Mouse (Mus musculus): ENCODE data around the gene Tpmt.

The Tpmt gene

DNA sequence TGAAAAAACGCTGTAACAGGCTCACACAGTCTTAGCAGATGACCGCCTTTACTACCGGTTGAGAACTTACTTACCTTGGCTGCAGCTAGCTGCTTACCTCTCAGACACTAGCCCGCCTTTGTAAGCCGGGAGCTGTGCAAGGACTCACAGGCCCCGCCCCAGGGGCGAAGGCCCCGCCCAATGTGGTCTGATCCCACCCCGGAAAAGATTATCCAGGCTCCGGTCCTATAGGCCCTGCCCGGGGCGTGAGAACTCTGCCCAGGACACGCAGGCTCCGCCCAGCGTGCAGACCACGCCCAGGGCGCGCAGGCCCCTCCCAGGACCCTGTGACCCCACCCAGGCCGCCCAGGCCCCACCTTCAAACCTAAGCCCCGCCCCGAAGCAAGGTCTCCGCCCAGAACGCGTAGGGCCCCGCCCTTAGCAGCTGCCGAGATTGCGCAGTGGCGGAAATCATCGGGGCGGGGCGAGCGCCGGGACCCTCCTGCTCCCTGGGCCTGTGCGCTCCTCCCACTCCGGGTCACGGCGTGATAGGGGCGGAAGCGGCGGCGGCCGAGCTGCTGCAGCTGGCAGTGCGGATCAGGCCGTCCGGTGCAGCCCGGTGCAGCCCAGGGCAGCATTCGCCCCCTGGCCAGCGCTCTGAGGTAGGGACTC, 1.4 kb downstream of the Tpmt start, which contains the start of gene Kdm1b:
TSS of gene Kdm1b (plus strand) at position 470 of the 651 bp plus-strand sequence.
- in situ Hi-C loops (cut with MboI, MseI): no loop called here

DNA sequence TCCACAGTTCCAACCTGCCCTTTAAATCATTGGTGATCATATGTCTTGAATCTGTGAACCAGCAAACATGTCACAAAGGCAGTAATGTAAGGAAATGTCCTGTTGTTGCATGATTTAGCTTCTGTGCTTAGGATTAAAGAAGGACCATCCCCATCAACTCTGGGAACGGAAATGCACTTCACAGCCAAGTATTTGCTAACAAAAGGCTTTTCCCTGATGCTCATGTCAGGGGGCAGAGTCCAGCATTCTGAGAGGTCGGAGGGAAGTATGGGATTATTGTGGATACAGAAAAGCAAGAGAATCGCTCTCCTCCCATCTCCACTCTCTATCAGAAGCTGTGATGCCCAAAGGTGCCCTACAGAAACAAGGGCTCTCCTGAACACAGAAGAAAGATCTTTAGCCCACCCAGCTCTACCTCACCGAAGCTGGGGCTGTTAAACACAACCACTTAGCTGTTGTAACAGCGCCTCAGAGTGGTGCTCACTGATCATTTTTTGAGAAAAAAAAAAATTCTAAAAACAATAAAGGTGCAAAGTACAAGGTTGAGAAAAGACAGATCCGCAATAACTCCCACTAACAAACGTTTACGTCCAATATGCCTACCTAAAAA, 2.4 kb downstream of the Tpmt start:
- in situ Hi-C loops (cut with MboI, MseI): no loop called here

GRCm38 (mm10) chr13:47040061-47040460, 4.5 kb downstream of the Tpmt start:
- in situ Hi-C loops (cut with MboI, MseI): no loop called here

GRCm38 (mm10) chr13:47037946-47038345, 6.6 kb downstream of the Tpmt start:
- in situ Hi-C loops (cut with MboI, MseI): no loop called here

DNA sequence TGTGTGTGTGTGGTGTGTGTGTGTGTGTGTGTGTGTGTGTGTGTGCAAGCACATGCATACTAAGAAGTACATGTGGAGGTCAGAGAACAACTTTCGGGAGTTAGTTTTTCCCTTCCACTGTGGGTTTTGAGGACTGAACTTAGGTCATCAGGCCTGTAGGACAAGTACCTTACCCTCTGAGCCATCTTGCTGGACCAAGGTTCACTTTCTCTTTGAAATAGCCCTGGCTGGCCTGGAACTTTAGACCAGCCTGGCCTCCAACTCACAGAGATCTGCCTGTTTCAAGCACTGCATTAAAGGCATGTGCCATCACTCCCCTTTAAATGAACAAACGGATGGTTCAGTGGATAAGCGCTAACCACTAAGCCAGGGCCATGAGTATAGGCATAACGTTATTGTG, 10.9 kb downstream of the Tpmt start:
- in situ Hi-C loops (cut with MboI, MseI): no loop called here

DNA sequence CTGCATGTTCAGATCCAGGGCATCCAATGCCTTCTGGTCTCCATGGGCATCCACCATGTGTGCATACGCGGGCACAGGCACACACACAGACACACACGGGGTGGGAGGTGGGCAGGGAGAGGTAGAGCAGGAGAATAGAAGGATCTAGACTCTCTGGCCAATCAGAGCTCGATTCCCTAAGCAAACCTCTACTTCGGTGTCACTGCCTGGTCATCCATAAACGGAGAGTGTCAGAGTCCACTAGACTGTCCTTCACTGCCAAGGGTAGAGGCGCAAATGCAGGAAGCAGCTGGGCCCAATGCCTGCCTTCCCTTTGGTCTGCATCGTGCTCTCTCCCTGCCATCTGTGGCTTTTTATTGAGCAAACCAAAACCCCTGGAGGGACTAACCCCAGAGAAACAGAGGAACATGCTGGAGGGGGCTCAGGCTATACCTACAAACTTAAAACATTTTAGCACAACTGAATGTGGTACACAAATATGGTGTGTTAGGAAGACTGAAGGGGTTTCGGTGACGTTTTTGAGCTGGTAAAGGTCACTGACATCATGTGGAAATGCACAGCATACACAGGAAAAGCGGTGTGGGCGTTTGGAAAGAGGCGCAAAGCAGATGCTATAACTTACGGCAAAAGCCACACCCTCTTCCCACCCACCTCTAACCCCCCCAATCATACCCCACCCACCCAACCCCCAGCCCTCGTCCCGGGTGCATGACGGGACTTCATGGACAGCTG, 14.0 kb downstream of the Tpmt start:
- in situ Hi-C loops (cut with MboI, MseI): no loop called here

DNA sequence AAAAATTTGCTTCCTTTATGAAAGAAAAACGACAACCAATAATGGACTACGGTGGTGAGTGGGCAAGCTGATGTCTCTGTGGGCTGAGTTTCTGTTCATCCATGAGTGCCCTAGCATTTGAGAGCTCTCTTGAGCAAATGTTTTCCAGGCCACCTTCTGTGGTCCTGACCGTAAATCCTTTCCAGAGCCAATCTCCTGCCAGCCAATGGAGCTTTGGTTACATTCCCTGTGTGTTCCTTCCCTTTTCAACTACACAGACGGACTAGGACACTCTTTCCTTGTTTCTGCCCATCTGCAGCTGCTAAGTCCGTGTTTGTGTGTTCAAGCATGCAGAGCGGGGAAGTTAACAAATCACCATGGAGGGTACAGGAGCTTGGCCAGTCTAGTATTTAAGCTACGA, 23.7 kb downstream of the Tpmt start:
- in situ Hi-C loops (cut with MboI, MseI): no loop called here

DNA sequence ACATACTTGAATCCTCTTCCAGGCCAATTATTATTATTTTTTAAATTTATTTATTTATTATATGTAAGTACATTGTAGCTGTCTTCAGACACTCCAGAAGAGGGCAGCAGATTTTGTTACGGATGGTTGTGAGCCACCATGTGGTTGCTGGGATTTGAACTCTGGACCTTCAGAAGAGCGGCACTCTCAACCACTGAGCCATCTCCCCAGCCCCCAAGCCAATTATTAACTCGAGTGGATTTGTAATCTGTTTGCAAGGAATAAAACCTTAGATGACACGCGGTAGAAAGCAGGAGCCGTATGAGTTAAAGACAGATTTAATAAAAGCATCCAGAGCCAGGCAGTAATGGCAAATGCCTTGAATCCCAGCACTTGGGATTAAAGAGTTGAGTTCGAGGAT, 24.8 kb downstream of the Tpmt start:
- in situ Hi-C loops (cut with MboI, MseI): no loop called here

DNA sequence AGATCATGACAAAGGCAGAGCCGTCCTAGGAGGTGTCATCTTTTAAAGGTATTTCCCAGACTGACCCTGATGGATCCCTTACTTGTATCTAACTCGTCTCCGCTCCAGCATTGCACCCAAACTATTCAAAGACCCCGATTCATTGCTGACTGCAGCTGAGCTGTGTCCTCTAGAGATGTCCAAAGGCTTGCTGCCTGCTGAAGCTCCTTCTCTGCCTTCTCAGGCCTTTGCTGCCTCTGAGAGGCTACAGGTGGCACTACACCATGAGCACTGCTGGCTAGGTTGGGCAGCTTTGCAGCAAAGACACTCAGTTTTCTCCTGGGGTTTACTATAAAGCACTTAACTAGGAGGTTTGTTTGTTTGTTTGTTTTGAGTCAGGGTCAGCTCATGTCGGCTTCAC, 27.3 kb downstream of the Tpmt start:
- in situ Hi-C loops (cut with MboI, MseI): no loop called here

DNA sequence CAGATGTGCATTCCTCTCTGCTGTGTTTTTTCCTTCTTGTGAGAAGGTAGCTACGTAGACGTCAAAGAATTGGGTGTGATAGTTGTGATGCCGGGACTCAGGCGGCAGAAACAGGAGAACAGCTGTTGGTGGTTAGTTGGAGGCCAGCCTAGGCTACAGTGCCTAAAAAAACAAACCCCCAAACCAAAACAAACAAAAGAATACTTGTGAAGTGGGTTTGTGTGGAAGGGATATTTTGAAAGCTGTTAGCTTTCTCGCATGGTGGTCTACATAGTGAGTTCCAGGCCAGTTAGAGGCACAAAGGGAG, 29.4 kb downstream of the Tpmt start:
- in situ Hi-C loops (cut with MboI, MseI): no loop called here

DNA sequence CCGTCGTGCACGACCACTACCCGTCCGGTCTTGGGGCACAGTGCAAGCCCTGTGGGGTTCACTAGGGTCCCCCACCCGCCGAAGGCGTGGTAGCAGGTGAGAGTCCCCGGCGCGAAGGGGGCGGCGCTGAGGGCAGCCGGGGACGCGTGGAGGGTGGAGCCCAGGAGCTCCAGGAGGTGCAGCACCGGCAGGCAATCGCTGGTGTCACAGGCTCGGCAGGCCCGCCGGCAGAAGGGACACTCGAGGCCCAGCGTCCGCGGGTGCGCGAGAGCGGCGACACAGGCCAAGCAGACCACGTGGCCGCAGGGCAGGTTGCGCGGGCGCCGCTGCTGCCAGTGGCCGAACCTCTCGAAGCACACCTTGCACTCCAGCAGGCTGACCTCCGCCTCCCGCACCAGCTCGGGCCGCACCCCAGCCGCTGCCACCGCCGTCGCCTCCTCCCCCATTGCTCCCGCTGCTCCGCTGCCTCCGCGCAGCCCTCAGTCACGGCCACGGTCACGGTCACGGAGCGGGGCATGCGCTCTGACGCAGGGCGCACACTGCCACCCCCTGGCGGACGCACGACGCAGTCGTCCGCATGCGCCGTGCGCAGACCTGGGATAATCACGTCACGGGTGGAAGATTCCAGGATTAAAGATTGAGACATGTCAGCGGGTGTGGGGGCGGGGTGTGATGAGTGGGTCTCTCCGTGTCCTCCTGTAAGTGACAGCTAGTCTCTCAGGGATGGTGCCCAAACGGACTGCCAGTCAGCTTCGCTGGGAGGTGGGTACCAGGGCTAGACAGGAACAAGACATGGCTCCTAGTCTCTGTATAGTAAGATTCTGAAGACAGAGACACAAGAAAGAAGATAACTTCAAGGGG, 30.0 kb downstream of the Tpmt start, which contains the start of gene Nhlrc1:
TSS of gene Nhlrc1 (minus strand) at position 517 of the 861 bp plus-strand sequence.
- in situ Hi-C loops (cut with MboI, MseI): loop anchor here (5.0 kb wide), 1 partner anchor 62 kb away; no protein-coding TSS in a partner anchor

GRCm38 (mm10) chr13:47013740-47014139, 30.8 kb downstream of the Tpmt start:
- in situ Hi-C loops (cut with MboI, MseI): loop anchor here (5.0 kb wide), 1 partner anchor 61 kb away; no protein-coding TSS in a partner anchor

DNA sequence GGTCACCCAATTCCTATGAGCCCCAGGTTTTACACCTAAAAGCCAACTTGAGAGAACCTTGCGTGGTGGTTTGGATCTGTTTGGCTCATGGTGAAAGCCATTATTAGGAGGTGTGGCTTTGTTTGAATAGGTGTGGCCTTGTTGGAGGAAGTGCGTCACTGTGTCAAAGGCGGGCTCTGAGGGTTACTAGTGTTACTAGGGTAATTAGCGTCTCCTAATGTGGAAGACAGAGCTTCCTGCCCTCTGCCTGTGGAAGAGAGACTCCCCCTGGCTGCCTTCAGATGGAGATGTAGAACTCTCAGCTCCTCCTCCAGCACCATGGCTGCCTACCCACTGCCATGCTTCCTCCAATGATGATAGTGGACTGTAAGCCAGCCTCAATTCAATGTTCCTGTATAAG, 42.9 kb downstream of the Tpmt start:
- in situ Hi-C loops (cut with MboI, MseI): no loop called here

DNA sequence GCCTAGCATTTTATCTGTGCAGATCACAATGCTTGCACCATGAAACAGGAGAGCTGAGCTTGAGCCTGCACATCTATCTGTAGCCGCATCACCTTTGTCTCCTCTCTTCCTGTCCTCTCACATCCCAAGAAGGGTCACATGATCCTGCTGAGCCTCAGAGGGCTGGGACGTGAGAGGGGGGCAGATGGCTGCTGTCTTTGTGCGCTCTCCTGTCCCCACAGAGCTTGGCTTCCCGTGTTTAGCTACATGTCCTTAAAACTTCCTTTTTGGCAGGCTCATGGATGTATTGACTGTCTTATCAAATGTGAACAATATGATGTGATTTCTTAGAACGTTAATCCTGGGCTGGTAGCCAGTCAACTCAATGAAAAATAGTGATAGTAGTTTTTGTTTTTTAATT, 45.0 kb downstream of the Tpmt start:
- in situ Hi-C loops (cut with MboI, MseI): no loop called here

- in situ Hi-C loops (cut with MboI, MseI): no loop called here
Measured at GRCm38 (mm10) chr13:46997355-46997754, 47.2 kb downstream of the Tpmt start.

- in situ Hi-C loops (cut with MboI, MseI): no loop called here
Measured at GRCm38 (mm10) chr13:46993274-46993551, 51.3 kb downstream of the Tpmt start.

GRCm38 (mm10) chr13:46992516-46993273, 51.8 kb downstream of the Tpmt start:
- in situ Hi-C loops (cut with MboI, MseI): no loop called here

DNA sequence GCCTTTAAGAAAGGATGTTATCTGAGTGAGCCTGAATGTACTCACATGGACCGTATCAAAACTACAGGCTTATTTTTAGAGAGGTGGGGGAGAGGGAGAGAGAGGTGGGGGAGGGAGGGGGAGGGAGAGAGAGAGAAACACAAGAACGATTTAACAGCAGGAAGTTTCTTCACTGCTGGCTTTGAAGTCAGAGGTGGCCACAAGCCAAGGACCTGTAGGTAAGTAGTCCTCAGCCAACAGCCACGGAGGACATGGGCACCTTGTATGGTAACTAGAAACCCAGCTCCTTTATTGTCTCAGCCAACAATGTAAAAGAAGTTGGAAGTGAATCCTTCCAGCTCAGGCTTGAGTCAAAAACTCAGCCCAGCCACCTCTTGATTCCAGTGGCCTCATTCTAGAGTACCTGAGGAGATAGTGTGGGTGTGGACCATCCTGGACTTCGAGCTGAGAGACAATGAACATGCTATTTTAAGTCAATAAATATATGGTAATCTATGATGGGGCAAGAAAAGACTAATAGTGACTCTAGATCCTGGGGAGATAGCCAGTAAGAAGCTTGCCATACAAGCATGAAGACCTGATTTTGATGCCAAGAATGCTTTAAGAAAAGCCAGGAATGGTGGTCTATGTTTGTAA, 54.0 kb downstream of the Tpmt start:
- in situ Hi-C loops (cut with MboI, MseI): no loop called here

- in situ Hi-C loops (cut with MboI, MseI): no loop called here
Measured at GRCm38 (mm10) chr13:46987941-46988340, 56.6 kb downstream of the Tpmt start.

GRCm38 (mm10) chr13:46986208-46986607, 58.3 kb downstream of the Tpmt start:
- in situ Hi-C loops (cut with MboI, MseI): no loop called here

DNA sequence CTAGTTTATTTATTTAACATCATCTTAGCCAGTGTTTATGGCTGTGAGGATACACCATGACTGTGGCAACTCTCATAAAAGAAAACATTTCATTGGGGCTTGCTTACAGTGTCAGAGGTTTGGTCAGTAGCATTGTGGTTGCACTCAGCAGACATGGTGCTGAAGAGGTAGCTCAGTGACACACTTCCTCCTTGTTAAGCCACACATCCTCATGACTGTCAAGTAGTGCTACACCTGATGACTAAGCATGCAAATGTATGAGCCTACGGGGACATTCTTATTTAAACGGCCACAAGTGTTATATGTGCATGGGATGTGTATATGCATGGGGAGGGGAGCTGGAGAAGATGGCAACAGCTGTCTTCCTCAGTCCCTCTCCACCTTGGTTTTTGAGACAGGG, 60.7 kb downstream of the Tpmt start:
- in situ Hi-C loops (cut with MboI, MseI): no loop called here
